Mouse (Mus musculus) brain, embryonic 14.5 days (tissue): Measurements from ENCODE around the gene Srrm4.

ENCODE experiments used
- CTCF ChIP-seq: fragments of 200-500 bp; IDR thresholded peaks from 2 replicates; pipeline ENCODE4 v1.5.1; 2012; ENCODE audit warnings: inconsistent platforms, mild to moderate bottlenecking, moderate library complexity, borderline replicate concordance; ENCODE audit not compliant: insufficient read depth, insufficient read length; ENCODE audit errors: extremely low read depth
- POLR2A ChIP-seq: fragments of 200-500 bp; IDR thresholded peaks from 2 replicates; pipeline ENCODE4 v1.6.1; 2012; ENCODE audit warnings: mild to moderate bottlenecking, inconsistent platforms, borderline replicate concordance; ENCODE audit not compliant: poor library complexity, insufficient read depth, insufficient read length, severe bottlenecking; ENCODE audit errors: extremely low read depth

- no peak for TF ChIP-seq POLR2A
- no peak for TF ChIP-seq CTCF
Measured at GRCm38 (mm10) chr5:116571936-116572335, 19.7 kb downstream of the Srrm4 start.
